Mouse (Mus musculus) heart, adult 9 months (tissue): ENCODE measurements around the gene Adgrg7.

Source experiments
- DNase-seq, 2 experiments: peaks; one replicate each; pipeline ENCODE4 v3.0.0; 2022; ENCODE audit warnings: low spot score in 2 of 2

The Adgrg7 gene

DNA sequence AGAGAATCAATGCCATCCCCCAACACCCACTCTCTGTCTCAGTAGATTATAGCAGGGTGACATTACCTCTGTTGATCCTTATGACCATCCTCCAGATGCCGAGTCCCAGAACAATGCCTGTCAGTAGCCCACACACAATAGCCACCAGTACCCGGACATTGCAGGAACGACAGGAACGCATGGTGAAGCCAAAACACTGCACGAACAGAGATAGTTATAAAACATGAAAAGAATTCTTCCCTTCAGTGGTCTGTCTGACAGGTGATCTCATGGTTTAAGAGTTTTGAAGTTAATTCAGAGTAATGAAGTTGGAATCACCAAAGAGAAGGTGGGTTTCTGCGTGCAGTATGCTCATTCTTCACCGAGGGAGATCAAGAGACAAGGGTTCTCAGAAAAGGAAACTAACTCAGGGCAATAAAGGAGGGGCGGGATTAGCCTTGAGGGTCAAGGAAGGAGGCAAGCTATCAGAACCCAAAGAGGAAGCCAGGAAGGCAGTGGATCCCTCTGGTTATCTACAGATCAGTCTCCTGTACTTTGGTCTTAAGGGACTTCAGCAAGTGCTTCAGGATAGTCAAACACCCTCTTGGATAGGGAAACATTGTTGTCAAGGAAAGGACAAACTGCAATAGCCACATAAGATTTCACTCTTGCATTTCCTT lies at the start of gene Adgrg7:
Gene Adgrg7, minus strand, starts transcription at position 375 of the 659 bp plus-strand sequence.
- no peak for DNase-seq

DNA sequence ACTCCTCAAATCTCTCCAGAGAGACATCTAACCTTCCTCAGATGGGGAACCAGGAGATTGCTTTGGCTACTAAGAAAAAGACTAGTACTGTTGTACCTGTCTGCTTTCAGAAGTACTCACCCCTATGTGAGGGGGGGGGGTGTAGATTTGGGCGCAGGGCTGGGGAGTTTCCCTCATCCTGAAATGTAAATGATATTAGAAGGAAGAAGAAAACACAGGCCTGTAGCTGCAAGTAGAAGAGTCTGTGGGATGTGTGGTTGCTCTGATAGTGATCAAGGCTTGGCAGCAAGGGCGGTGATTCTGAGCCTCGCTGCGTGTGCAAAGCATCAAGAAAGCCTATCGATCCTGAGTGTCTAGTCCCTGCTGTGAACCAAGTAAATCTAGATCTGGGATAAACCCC lies 47.3 kb upstream of the Adgrg7 start:
- DNase-seq: no peak

DNA sequence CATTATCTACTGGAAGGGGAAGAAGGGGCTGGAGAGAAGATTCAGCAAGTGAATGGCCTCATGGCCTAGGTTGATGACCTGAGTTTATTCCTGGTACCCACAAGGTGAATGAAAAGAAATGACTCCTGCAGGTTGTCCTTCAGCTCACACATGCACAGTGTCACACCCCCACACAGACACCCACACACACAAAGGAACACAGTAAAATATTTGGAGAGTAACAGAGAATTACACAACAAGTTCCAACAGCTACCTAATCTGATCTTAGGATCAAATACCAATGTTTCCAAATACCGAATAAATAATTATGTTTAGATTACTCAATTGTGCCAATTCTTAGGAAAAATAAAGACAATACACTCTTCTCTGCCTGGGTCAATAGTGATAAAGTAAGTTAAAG lies 37.7 kb upstream of the Adgrg7 start:
- no peak for DNase-seq

DNA sequence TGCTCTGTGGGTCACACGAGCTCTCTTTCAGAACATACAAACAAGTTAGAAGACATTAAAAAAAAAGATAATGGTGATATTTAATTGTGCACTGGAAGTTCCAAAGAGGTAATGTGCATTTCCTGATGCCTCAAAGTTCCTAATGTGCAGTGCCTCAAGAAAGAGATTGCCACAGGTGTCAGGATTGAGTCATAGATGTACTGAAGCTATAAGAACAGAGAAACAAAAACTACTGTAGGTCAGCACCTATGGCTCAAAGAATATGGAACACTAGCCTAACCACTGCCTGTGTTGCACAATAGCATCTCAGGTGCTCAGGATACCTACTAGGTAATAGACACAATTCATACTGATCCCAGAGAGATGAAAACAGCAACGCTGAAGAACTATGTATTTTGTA lies 36.3 kb upstream of the Adgrg7 start:
- DNase-seq: no peak

DNA sequence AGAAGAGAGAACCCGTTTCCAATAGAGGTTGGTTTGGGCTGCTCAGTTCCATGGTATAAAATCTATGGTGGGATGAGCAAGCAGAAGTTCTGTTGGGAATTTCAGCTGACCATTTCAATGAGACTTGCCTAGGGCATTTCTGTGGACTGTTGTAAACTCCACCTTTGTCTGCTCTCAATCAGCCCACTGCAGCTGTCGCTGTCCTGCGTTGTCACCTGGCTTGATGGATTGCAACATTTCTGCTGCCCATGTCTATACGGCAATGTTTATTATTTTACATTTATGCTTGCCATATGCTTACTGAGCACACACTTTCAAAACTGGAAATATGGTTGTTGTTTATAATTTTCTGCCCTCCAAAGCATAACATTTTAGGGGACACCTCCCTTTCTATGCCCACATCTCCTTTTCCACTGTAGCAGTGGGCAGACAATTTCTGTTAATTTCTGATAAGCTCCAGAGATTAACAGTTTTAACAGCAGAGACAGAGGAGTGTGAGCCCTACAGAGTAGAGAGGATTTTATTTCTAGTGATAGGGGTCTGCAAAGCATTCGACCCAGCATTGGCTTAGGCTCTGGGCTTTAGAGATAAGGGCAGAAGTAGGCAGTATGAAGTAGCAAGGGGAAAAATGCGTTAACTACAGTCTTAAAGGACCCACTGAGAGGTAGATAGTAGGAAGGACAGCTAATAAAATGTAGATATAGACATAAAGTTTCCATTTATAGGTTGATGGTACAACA lies 5.9 kb upstream of the Adgrg7 start:
- DNase-seq: no peak

DNA sequence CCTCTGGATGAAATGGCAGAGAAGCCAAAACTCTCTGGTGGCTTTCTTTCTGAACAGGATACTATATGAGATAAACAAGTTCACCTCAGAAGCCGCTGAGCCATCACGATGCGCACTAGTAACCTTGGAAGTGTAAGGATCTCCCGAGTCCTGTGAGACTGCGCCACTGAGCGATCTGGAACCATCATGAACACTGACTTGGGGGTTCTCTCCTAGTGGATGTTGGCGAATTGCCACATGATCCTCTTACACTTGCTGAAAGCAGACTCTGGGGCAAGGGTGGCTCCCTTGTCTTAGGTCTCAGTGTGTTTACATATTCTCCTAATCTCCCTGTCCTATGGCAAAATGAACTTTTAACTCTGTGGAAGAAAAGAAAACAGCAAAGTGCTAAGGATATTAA lies 5.3 kb upstream of the Adgrg7 start:
- no peak for DNase-seq

DNA sequence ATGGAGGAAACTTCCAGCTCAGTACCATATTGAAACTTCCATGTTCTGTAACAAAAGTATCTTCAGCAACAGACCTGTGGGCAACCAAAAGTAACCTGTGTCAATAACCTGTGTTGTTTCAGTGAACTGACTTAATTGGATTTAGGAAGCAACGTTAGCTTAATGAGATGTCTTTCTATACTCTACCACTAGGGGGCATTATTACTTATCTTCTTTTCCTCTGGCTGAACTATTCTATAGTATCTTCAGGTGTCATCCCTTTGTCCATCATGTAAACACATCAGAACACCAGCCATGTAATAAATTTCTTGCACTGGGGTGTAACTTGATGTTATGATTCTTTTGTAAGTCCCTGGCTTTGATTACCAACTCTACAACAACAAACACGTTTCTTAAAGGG lies 4.8 kb upstream of the Adgrg7 start:
- DNase-seq: no peak

DNA sequence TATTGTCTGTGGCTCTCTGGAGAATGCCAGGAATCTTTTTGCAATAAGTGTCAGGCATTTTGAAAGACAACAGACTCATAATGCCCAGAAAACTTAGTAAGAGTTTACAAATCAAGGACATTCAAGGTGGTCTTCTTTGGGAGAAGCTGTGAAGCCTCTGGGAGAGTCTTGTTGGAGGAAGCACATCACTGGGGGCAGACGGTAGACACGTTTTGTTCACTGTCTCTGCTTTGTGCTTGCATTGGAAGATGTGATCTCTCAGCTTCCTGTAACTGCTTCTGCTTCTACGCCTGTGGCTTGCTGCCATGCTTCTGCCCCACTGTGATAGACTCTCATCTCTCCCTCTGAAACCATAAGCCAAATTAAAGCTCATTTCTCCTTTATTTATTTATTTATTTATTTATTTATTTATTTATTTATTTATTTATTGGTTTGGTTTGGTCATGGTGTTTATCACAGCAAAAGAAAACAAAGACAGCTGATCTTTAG lies 3.9 kb upstream of the Adgrg7 start:
- DNase-seq: no peak

DNA sequence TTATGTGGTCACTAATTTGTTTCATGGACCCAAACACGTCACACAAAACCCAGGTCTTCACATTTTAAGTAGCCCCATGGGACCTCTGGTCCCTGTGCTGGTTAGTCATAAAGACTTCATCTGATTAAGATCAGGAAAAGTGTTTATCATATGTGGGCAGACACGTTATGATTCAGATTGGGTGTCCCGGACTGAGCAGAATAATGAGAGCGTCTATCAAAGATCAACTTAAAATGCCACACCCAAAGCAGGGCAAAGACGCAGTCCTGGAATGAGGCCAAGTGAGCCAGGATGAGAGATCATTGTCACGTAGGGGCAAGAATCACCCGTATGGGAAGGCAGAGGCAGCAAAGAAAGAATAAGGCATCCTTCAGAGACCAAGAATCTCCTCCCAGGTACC lies 3.2 kb upstream of the Adgrg7 start:
- no peak for DNase-seq

DNA sequence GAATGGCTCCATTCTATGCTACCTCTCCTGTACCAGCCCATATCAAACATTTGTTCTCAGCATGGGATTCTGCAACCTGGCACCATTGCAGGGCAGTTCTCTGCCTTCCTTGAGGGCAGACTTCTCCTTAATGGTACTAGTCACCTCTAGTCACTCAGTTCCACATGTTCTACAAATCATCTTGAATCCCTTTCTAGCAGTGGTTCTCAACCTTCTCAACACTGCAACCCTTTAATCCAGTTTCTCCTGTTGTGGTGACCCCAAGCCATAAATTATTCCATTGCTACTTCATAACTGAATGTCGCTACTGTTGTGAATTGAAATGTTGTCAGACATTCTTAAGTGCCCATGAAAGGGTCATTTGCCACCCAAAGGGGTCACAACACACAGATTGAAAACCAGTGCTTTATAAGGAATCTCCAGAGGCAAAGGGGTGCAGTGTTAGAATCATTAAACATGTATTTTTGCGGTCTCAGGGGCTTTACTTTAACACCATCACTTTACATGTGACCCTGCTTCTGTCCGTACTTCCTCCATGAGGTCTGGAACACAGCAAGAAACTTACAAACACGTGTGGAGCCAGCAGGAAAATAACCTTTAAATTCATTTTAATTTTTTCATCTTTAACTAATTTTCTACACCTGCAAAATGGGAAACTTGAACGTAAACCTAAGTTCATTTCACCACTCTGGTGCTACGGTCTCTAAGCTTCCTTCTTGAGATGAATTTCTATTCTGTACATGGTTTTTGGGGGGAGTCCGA lies 1.1 kb downstream of the Adgrg7 start:
- no peak for DNase-seq

DNA sequence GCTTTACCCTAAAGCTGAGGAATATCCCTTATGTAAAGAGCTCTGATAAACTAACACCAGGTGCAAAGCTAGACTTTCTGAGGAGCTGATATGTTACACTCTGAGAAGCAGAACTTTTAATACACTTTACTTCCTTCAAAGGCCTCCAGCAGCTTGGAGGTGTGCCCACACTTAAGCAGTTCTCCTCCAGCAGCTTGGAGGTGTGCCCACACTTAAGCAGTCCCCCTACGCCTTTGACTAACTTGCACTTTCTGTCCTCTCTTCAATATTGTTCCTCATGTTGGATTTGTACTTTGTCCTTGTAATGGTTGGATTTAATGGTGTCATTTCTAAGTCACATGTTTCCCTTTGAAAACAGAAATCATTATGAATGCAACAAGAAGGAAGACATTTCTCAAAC lies 1.9 kb downstream of the Adgrg7 start:
- no peak for DNase-seq

DNA sequence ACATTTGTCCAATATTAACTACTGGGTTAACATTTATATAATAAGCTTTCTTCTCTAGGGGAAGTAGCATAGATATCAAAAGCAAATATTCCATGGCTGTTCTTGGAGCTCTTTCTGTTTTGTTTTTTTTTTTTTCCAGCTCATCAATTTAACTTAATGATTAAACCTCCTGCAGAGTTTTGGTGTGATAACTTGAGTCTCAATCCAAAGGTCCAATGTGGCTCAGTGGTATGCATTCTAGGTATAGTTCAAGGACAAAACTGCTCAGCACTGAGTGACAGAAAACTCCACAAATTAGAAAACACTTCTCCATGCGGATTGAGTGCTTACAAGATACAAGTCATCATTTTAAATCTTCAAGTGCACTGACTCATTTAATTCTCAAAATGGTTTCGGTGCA lies 9.7 kb downstream of the Adgrg7 start:
- no peak for DNase-seq

DNA sequence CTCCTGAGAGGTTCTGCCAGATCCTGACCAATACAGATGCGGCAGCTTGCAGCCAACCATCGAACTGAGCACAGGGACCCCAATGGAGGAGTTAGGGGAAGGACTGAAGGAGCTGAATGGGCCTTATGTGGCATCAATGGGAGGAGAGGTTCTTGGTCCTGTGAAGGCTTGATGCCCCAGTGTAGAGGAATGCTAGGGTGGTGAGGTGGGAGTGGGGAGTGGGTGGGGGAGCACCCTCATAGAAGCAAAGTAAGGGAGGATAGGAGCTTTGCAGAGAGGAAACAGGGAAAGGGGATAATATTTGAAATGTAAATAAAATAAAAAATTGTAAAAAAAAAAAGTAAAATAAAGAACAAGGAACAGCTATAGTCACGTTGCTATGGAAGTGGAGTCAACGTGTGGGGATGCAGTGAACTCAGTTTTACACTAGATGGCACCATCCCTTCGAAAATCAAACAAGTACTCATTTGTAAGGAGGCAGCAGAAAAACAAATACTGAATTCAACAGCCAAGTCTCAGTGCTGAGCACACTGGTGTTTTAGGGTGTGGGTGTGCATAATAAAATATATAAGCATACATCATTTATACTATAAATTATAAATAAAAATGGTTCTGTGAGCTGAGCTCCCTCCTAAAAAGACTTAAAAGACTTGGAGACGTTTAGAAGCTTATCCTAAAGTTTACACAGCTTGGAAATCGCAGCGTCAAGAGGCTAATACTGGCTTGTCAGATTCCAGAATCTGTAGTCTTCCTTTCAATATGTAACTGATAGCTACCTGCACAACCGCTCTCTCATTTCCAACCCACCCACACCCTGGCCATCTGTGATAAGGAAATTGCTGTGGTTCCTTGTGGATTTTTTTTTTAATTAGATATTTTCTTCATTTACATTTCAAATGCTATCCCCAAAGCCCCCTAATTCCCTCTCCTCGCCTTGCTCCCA lies 24.2 kb downstream of the Adgrg7 start:
- peak; percentile 7 to 30 for DNase-seq

DNA sequence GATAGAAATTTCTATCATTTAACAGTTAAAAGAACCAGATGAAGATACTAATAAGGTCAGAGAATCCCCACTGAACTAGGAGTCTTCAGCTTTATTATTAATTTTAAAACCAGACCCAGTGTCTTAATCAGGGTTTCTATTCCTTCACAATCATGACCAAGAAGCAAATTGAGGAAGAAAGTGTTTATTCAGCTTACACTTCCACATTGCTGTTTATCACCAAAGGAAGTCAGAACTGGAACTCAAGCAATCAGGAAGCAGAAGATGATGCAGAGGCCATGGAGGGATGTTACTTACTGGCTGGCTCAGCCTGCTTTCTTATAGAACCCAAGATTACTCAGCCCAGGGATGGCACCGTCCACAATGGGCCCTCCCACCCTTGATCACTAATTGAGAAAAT lies 66.6 kb downstream of the Adgrg7 start:
- DNase-seq: no peak

DNA sequence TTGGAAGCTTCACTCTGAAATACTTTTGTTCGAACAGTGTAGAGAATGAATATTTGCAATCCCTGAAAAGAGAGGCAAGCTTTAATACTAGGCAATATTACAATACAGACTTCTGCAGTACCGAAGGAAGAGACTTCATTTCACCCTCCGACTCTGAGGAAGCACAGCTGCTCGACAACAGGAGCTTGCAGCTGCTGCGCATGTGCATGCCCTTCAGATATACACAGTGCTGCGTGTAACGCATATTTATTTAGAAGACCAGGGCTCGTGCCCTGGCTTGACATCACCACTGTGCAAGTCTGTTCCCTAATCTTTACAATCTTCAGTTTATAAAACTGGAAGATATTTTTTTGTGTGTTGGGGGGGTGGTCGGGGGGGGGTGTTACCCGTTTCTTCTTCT lies 70.7 kb downstream of the Adgrg7 start:
- no peak for DNase-seq

DNA sequence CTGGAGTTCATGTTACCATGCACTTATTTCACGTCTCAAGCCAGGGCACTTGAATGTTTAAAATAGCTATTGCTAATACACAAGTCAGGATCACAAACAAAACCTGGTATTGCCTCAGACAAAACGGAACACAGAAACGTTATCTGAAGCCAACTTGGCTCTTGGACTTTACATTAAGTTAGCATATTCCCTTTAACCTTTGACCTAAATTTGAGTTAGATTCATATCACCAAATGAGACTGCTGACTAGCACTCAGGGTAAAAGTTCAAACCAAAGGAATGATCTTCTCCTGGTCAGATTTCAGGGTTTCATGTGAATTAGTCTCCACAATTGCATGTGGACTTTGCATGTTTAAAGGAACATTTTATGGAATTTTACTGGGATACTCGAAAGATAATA lies 73.3 kb downstream of the Adgrg7 start:
- no peak for DNase-seq

DNA sequence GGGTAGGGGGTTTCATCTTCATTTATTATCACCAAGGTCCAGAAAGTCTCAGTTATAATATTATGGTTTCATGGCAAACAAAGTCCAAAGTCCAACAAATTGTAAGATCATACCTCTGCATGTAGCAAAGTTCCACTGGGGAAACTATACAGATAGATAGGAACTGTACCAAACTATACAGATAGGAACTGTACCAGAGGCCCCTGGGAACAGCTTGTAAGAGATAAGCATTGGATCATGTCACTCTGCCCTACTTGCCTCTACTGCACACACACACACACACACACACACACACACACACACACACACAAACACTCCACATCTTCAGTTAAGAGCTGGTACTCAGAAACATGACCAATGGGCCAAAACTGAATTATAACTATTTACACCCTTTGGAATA lies 76.6 kb downstream of the Adgrg7 start:
- no peak for DNase-seq

DNA sequence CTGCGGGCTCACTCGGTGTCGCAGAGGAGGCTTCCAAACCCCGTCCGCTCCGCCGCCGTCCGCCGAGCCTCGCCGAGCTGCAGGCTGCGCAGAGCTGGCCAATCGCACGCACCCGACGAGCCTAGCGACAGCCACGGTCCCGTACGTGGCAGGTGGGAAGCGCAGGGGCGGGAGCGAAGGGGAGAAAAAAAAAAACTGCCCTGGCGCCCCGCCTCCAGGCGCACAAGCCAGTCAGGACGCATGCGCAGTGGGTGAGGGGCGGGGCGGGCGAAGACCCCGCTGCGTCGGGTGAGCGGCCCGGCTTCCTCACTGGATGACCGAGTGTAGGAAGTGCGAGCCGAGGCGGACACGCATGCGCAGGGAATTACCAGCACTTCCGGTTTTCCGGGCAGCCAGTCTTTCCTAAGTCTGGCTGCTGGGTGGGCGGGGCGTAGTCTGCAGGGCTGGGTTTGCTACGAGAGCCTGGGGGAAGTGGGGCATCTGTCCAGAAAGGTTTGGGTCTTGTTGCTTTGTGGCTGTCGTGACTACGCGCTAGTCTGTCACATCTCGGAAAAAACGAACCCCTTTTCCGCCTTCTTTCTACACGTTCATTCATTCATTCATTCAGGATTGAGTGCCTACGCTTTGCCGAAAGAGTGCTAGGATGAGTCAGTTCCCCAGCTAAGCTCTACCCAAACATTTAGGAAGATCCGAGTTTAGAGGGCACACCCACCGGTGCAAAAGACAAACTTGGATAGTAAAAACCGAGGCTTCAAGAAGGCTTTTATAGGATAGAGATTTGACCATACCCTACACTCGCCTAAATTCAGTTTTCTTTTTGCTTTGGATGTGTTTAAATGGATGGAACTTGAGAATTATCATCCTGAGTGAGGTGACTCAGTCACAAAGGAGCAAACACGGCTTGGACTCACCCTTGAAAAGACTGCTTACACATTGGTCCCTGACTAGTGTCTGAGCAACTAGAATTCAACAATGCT lies 78.1 kb downstream of the Adgrg7 start, which contains the start of gene Tfg:
Gene Tfg, minus strand, starts transcription at position 227 of the 977 bp plus-strand sequence.
- DNase-seq: peak; percentile 99

DNA sequence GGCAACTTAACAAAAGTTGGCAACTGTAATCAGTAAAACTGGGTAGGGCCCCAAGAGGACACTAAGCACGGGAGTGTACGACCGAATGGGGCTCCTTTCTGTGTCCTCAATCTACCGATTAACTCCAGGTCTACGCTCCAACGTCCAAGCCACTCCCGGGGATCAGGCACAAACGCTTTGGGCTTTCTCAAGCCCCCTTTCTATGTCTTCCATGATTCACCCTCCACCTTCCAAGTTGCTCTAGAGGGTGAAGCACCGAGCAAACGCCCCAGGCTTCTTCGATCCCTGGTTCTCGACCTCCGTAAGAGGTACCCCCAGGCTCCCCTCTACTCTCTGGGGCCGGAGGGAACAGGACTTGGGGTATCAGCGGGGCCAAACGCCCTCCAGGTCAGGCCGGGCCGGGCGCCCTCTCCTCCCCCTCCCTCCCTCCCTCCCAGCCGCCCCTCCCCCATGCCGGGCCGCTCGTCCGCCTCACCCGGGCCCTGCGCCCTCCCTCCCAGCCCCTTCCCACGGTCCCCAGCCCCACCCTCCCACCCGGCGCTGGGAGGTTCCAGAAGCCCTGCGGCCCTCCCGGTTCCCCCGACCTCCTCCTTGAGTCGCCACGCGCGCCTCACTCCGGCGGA lies 79.0 kb downstream of the Adgrg7 start:
- DNase-seq: peak in 1 of 2 experiments; percentile 19

DNA sequence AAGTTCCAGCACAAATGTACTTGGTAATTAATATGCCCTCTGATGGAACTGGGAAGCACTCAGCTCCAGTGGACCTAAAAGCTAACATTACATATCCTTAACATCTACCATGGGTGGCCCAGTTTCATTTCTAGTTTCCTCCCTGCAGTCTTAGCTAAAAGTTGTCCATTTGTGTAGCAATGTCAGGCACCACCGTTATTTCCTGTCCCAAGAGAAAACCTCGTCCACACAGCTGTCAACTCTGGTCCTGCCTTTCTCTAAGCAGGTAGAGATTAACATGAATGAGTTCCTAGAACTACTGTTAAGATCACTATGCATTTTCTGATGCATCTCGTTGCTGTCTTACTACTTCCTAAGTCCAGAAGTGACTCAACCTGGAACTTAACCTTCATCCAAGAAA lies 80.0 kb downstream of the Adgrg7 start:
- no peak for DNase-seq
